Mouse (Mus musculus) CD4-positive, CD25-positive, alpha-beta regulatory T cell, adult 2 months (primary cell): ENCODE data around the gene Dnajc8.
"Not testable (repeated sequence)": the region's sequence is repeated elsewhere in the genome, so short reads cannot be mapped to it uniquely, and the experiment has no call there.

ENCODE experiments used
- DNase-seq: peaks from one replicate; pipeline ENCODE4 v3.0.0-alpha.2; 2012; ENCODE audit warnings: low read depth, low spot score

Gene Dnajc8

GRCm38 (mm10) chr4:132565089-132565747 is 29.9 kb downstream of the Dnajc8 start:
- DNase-seq, result no peak

GRCm38 (mm10) chr4:132567361-132567779 is 32.0 kb downstream of the Dnajc8 start:
- DNase-seq, result no peak

GRCm38 (mm10) chr4:132569115-132569514 is 33.8 kb downstream of the Dnajc8 start:
- peak; percentile 45 for DNase-seq

GRCm38 (mm10) chr4:132571190-132571589 is 35.8 kb downstream of the Dnajc8 start:
- no peak for DNase-seq

- DNase-seq, result peak; percentile 37
These were observed 38.0 kb downstream of the Dnajc8 start for GRCm38 (mm10) chr4:132573327-132573726.

GRCm38 (mm10) chr4:132574809-132575347 is 39.5 kb downstream of the Dnajc8 start:
- no peak for DNase-seq

GRCm38 (mm10) chr4:132583781-132584180 is 48.4 kb downstream of the Dnajc8 start:
- DNase-seq, result no peak

- DNase-seq, result peak; percentile 56
These were observed 49.6 kb downstream of the Dnajc8 start for GRCm38 (mm10) chr4:132584975-132585374.

GRCm38 (mm10) chr4:132586282-132586681 is 50.9 kb downstream of the Dnajc8 start:
- peak; percentile 65 for DNase-seq

- peak; percentile 43 for DNase-seq
These were observed 53.2 kb downstream of the Dnajc8 start for GRCm38 (mm10) chr4:132588512-132588911.

GRCm38 (mm10) chr4:132590642-132591041 is 55.3 kb downstream of the Dnajc8 start:
- no peak for DNase-seq

- DNase-seq, result no peak
These were observed 57.6 kb downstream of the Dnajc8 start for GRCm38 (mm10) chr4:132592958-132593357.

- DNase-seq, result no peak
These were observed 58.8 kb downstream of the Dnajc8 start for GRCm38 (mm10) chr4:132594191-132594590.

GRCm38 (mm10) chr4:132598861-132599260 is 63.5 kb downstream of the Dnajc8 start:
- no peak for DNase-seq

- no peak for DNase-seq
These were observed 64.4 kb downstream of the Dnajc8 start for GRCm38 (mm10) chr4:132599764-132600163.

GRCm38 (mm10) chr4:132600465-132600864 is 65.1 kb downstream of the Dnajc8 start:
- no peak for DNase-seq

- DNase-seq, result not testable (repeated sequence)
These were observed 65.9 kb downstream of the Dnajc8 start for GRCm38 (mm10) chr4:132601242-132601641.
